Mouse (Mus musculus) fat pad, adult 2 months (tissue): ENCODE measurements around the gene Zc3h7a.
A peak's percentile ranks its signal among the peaks of the same experiment; 100 is the strongest.
"Not testable (repeated sequence)": the region's sequence is repeated elsewhere in the genome, so short reads cannot be mapped to it uniquely, and the experiment has no call there.

ENCODE experiments used
- DNase-seq: peaks from one replicate; pipeline ENCODE4 v3.0.0-alpha.2; 2011; ENCODE audit warnings: low read depth, low spot score; ENCODE audit errors: extremely low read depth

Zc3h7a gene

DNA sequence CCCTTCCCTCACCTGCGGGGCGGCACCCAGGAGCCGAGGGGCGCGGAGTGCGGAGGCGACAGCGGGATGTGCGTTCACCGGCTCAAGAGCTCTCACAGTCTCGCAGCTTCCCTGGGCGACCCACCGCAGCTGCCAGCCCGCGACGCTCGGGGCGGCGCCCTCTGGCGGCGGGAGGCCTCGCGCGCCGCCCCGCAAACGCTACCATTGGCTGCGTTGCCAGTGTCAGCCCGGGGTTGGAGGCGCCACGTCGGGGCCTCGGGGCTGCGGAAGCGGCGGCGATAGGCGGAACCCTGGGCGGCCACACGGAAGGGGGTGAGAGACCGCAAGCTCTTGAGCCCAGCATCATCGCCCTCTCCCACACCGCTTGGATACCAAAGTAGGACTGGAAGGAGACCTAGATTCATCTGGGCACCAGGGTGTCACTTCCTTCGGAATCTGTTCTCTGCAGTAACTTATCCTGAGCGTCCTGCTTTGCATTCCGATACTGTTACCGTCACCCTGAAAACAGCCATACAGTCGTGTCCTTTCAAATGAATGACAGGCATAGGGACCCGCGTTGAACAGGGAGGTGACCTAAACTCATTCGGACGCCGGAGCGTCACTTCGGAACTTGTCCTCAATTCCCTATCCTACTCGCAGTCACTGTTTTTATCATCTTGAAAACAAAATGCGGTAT lies at the start of gene Zc3h7a:
Zc3h7a (minus strand) TSS at position 186 of the 676 bp plus-strand sequence.
- no peak for DNase-seq

DNA sequence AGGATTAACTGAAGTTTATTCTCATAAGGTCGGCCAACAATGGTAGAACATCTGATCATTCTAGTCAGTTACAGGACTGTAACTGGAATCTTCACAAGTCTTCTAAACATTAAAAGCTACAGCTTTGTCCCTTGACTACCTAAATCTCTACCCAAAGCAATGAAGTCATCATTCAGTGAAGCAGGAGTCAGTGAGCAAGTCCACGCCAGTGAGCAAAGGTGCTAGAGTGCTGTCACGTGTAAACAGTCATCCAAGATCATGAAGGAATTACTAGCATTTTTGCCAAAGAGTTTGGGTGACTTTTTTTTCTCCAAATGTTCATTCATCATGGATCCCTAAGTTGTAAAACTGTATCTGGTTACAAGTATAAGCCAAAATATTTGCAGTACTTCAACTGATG lies 41.6 kb upstream of the Zc3h7a start:
- DNase-seq, result no peak

DNA sequence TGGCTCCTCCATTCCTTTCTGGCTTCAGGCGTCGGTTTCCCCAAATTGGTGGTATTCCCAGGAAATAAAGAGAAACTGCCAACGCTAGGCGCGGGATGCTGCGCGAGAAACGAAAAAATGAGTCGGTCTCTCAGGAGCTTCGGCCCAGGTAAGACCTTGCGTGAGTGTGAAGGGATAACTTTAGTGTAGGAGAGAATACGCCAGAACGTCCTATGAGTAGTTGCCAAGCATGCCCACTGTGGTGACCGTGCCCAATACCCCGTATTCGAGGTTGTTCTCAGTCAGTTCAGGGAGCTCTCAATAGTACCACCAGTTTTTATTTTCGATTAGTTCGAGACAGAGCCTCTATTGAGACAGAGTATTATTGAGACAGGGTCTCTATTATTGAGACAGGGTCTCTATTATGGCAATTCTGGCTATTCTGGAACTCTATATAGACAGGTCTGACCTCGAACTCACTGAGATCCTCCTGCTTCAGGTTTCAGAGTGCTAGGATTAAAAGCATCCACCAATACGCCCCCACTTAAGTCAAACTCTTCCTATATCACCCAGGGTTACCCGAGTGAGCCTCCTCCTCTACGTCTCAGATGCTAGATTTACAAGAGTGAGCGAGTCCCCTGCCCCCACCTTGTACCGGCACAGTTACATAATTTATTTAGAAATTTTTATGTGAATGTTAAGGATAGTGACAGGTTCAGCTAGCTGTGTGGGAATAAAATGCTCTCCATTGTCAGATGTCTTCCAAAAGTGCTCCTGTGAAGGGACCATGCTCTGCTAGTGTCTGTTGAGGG lies 27.6 kb upstream of the Zc3h7a start:
- no peak for DNase-seq

- peak; percentile 56 for DNase-seq
Observed at GRCm38 (mm10) chr16:11202571-11203554, 26.7 kb upstream of the Zc3h7a start, which contains the start of gene Rsl1d1. Rsl1d1 (minus strand) TSS chr16:11203331.

GRCm38 (mm10) chr16:11201740-11202394 lies 25.7 kb upstream of the Zc3h7a start:
- no peak for DNase-seq

- DNase-seq, result no peak
Observed at GRCm38 (mm10) chr16:11200247-11200646, 24.1 kb upstream of the Zc3h7a start.

- DNase-seq, result no peak
Observed at GRCm38 (mm10) chr16:11198467-11198866, 22.3 kb upstream of the Zc3h7a start.

DNA sequence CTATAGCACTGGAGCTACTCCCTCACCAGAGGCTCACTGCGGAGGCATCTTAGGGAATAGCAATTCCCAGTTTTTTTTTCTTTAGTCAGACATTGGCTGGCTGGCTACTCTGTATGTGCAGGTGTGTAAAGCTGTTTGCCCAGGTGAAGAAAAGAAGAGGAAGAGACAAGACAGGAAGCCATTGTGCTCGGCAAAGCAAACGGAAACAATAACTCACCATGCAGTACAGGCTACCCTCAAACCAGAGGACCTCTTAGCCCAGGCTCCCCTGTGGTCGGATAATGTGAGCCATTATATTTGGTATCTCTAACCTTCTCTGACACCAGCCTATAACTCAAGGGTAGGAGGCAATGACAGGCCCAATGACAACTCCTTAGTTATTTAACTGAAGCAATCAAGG lies 20.9 kb upstream of the Zc3h7a start:
- no peak for DNase-seq

- no peak for DNase-seq
Observed at GRCm38 (mm10) chr16:11193231-11193630, 17.0 kb upstream of the Zc3h7a start.

- no peak for DNase-seq
Observed at GRCm38 (mm10) chr16:11190150-11190549, 14.0 kb upstream of the Zc3h7a start.

DNA sequence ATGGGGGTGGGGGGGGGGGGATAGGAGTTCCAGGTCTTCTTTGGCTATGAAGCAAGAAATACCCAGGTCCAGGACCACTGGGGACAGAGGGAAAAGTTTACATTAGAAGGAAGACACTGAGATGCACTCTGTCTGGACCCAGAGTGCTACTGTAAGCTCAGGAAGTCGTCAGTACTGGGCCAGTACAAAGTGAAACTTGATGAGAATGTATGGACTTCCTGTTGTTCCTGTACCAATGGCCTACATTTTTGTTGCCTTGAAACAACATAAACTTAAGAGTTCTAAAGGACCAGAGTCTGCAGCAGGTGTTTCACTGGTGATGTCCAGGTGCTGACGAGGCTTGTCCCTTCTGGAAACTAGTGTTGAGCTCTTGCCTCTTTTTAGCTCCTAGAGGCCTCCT lies 1.2 kb upstream of the Zc3h7a start:
- no peak for DNase-seq

- no peak for DNase-seq
Observed at GRCm38 (mm10) chr16:11176884-11177244, 671 bp upstream of the Zc3h7a start.

DNA sequence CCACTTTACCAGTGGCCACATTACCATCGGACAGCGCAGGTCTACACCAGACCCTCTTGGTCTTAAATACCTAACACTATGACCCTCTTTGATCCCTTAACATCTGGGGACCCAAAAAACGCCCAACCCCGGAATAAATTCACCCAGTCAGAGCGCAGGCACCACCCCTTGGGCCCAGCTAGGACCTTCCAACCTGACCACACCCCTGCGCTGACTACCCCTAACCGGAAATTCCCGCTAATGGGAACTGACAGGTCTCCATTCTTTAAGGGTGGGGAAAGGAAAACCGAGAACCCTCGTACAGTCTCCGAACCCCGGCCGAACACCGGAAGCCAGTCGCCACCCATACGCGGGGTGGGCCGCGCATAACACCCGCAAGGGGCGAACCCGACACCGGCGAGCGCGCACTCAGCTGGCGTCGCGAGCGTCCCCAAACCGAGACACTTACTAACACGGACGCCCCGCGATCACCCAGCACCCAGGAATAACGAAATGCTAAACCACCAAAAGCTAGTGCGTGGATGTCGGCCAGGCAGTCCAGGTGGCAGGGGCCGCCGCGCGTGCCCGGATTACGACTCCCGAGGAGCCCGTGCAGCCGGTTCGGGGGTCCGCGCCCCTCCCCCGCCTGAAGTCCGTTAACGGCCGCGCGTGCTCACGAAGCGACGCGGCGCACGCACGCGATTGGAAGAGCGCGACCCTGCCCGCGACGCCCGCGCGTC lies 545 bp downstream of the Zc3h7a start:
- DNase-seq, result no peak

GRCm38 (mm10) chr16:11175100-11175488 lies 1.1 kb downstream of the Zc3h7a start:
- no peak for DNase-seq

GRCm38 (mm10) chr16:11174671-11175081 lies 1.5 kb downstream of the Zc3h7a start:
- DNase-seq, result no peak

GRCm38 (mm10) chr16:11171679-11172078 lies 4.5 kb downstream of the Zc3h7a start:
- no peak for DNase-seq

DNA sequence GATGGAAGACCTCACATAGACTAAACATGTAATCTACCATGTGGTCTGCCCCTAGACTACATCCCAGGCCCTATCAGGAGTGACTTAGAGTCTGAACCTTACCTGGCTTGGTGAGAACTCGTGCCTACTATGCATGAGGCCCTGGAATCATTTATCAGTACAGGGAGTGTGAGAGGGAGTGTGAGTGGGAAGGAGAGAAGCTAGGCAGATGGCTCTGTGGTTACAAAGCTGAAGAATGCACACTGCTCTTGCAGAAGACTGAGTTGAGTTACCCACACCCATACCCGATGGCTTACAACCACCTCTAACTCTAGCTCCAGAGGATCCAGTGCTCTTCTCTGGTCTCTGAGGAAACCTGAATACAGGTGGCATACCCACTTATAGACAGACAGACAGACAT lies 9.8 kb downstream of the Zc3h7a start:
- no peak for DNase-seq

- DNase-seq, result no peak
Observed at GRCm38 (mm10) chr16:11164695-11165255, 11.4 kb downstream of the Zc3h7a start.

DNA sequence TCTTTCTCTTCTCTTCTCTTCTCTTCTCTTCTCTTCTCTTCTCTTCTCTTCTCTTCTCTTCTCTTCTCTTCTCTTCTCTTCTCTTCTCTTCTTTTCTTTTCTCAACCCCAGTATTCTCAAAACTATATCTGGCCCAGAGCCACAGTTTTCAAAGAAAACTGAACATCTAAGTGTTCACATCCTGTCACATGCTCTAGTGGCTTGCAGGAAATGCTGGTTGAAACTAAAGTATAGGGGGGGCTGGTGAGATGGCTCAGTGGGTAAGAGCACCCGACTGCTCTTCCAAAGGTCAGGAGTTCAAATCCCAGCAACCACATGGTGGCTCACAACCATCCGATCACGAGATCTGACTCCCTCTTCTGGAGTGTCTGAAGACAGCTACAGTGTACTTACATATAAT lies 18.5 kb downstream of the Zc3h7a start:
- DNase-seq, result not testable (repeated sequence)

- no peak for DNase-seq
Observed at GRCm38 (mm10) chr16:11154500-11154899, 21.7 kb downstream of the Zc3h7a start.
